Comparison of ENCODE assay signal across 22 mouse cellular contexts in genomic region chr3:56229283-56229682, GRCm38 (mm10). TPM values are rescaled to one million over a fixed set of nuclear protein-coding genes. Genes with fewer than 3 reads are reported as not detected.
A peak's percentile ranks its signal among the peaks of the same experiment; 100 is the strongest.
DNase-seq lines count a peak whose midpoint lies in the region; ATAC-seq and TF ChIP-seq lines count a peak whose summit lies in the region.
"Had no signal": no experiment of that assay in that cellular context is flagged by ENCODE, and none has a peak within 500 bp of the region (broad histone marks: within the 10 kb centered on the region; RNA-seq: fewer than 3 reads in every experiment).

No protein-coding gene starts in this region.

- DNase-seq in heart, postnatal 36 days = no peak
- no peak for DNase-seq in heart, postnatal 25 days (ENCODE audit: low spot score)
- peak; percentile 21 for DNase-seq in A20 (ENCODE audit: low read depth, low spot score)
- DNase-seq in MEL (ENCODE audit: low read depth, low spot score) = peak; percentile 9
- no peak for DNase-seq in frontal cortex, postnatal 25 days (ENCODE audit: low spot score in 2 of 2)
- DNase-seq: adrenal gland, adult 8-10 months; adrenal gland, postnatal 36 days; cerebellum, adult 2 months; cerebellum, postnatal 10 days; forebrain, postnatal 0 days; gastrocnemius, adult 2 months; gastrocnemius, postnatal 25 days; heart, postnatal 4 days; kidney, adult 11 months; kidney, adult 9 months had no signal

- no peak for TF ChIP-seq CTCF in MEL (IDR thresholded peaks at IDR 0.05 in 2 of 3, conservative IDR thresholded peaks at IDR 0.05 in 1 of 3; ENCODE audit: control insufficient read depth in 1 of 3, insufficient read depth in 1 of 3, low read depth in 2 of 3, low read length in 3 of 3, poor library complexity in 1 of 3, severe bottlenecking in 1 of 3)

- H3K4me3 ChIP-seq in heart, embryonic 12.5 days = no peak overlapping the region
- no peak overlapping the region for H3K4me3 ChIP-seq in heart, embryonic 16.5 days (ENCODE audit: low read length)
- 0 out of 4 replicates have a peak overlapping the region, but pooled peaks of 1 of the 2 experiments have one; percentile 7 for H3K4me3 ChIP-seq in MEL (ENCODE audit: control insufficient read depth in 1 of 2, insufficient read depth in 1 of 2, low read depth in 2 of 2, low read length in 2 of 2)
- H3K4me3 ChIP-seq: forebrain, embryonic 13.5 days; gastrocnemius, adult 2 months; hindbrain, embryonic 12.5 days had no signal

- TF ChIP-seq EP300 in MEL (IDR thresholded peaks at IDR 0.05; ENCODE audit: low read depth in 1 of 2, low read length in 2 of 2) = no peak

- H3K9me3 ChIP-seq in heart, embryonic 12.5 days (replicated peaks) = no peaks in the 10 kb centered on the region
- no peaks in the 10 kb centered on the region for H3K9me3 ChIP-seq in heart, embryonic 16.5 days (replicated peaks; ENCODE audit: control insufficient read depth, low read length)
- H3K9me3 ChIP-seq in MEL (replicated peaks; ENCODE audit: insufficient read depth, low read length) = no peaks in the 10 kb centered on the region
- H3K9me3 ChIP-seq: forebrain, embryonic 13.5 days; hindbrain, embryonic 12.5 days had no signal

- no peak for TF ChIP-seq RAD21 in MEL (IDR thresholded peaks at IDR 0.05; ENCODE audit: low read depth, low read length)

- peaks cover 7% of the 10 kb centered on the region for H3K4me1 ChIP-seq in heart, embryonic 12.5 days (replicated peaks)
- no peaks in the 10 kb centered on the region for H3K4me1 ChIP-seq in heart, embryonic 16.5 days (ENCODE audit: control insufficient read depth, insufficient read depth, low read length)
- no peaks in the 10 kb centered on the region for H3K4me1 ChIP-seq in MEL (ENCODE audit: control insufficient read depth in 1 of 2, insufficient read depth in 2 of 2, low read length in 2 of 2)
- H3K4me1 ChIP-seq: forebrain, embryonic 13.5 days; hindbrain, embryonic 12.5 days had no signal

- no peaks in the 10 kb centered on the region for H3K27me3 ChIP-seq in heart, embryonic 12.5 days (replicated peaks)
- H3K27me3 ChIP-seq in heart, embryonic 16.5 days (ENCODE audit: control insufficient read depth, insufficient read depth, low read length) = no peaks in the 10 kb centered on the region
- H3K27me3 ChIP-seq in MEL (ENCODE audit: control insufficient read depth in 1 of 2, insufficient read depth in 2 of 2, low read length in 2 of 2) = peaks cover 0 to 1% of the 10 kb centered on the region in 2 experiments; a peak in 1 of 4 replicates
- H3K27me3 ChIP-seq: forebrain, embryonic 13.5 days; hindbrain, embryonic 12.5 days had no signal

- no peak overlapping the region for H3K27ac ChIP-seq in heart, embryonic 12.5 days (ENCODE audit: poor library complexity, severe bottlenecking)
- no peak overlapping the region for H3K27ac ChIP-seq in heart, embryonic 16.5 days (ENCODE audit: low read length)
- no peak overlapping the region for H3K27ac ChIP-seq in MEL (ENCODE audit: control insufficient read depth, low read depth, low read length)
- H3K27ac ChIP-seq: forebrain, embryonic 13.5 days; gastrocnemius, adult 2 months; hindbrain, embryonic 12.5 days; kidney, postnatal 0 days had no signal

- 3% methylated on average over 1 of the region's 1 CpGs for WGBS in heart, embryonic 12.5 days
- WGBS in heart, embryonic 16.5 days = 10% methylated on average over 1 of the region's 1 CpGs

- no peaks in the 10 kb centered on the region for H3K79me2 ChIP-seq in MEL (ENCODE audit: control insufficient read depth, insufficient read depth, low read length, poor library complexity)

- peak; percentile 67; the same call in 1 of the 2 replicates for ATAC-seq in heart, embryonic 12.5 days (ENCODE audit: insufficient number of reproducible peaks, low FRiP score)
- ATAC-seq in heart, embryonic 16.5 days (replicated peaks; ENCODE audit: extremely low read depth, insufficient read depth, low FRiP score) = peak; percentile 55; the same call in 1 of the 2 replicates
- ATAC-seq: forebrain, embryonic 13.5 days; forebrain, postnatal 0 days; hindbrain, embryonic 16.5 days had no signal

- H3K36me3 ChIP-seq in heart, embryonic 12.5 days = no peaks in the 10 kb centered on the region
- no peaks in the 10 kb centered on the region for H3K36me3 ChIP-seq in heart, embryonic 16.5 days (ENCODE audit: control insufficient read depth, insufficient read depth)
- H3K36me3 ChIP-seq in MEL (ENCODE audit: control insufficient read depth in 1 of 2, insufficient read depth in 2 of 2, low read length in 2 of 2) = no peaks in the 10 kb centered on the region
- H3K36me3 ChIP-seq: hindbrain, embryonic 12.5 days had no signal

- intact Hi-C loops in heart, postnatal 36 days (cut with DNase I) = no loop called here
- intact Hi-C loops in heart, postnatal 25 days (cut with DNase I) = no loop called here

- TF ChIP-seq POLR2A in MEL (IDR thresholded peaks at IDR 0.05; ENCODE audit: control insufficient read depth in 1 of 2, insufficient read depth in 1 of 2, low read depth in 1 of 2, low read length in 2 of 2, poor library complexity in 1 of 2) = no peak

- no peak overlapping the region for H3K4me2 ChIP-seq in heart, embryonic 12.5 days
- H3K4me2 ChIP-seq in heart, embryonic 16.5 days (ENCODE audit: low read depth, low read length) = no peak overlapping the region
- H3K4me2 ChIP-seq: forebrain, embryonic 13.5 days; hindbrain, embryonic 12.5 days had no signal

- no peak overlapping the region for H3K9ac ChIP-seq in heart, embryonic 12.5 days
- no peak overlapping the region for H3K9ac ChIP-seq in heart, embryonic 16.5 days (ENCODE audit: low read length)
- no peak overlapping the region for H3K9ac ChIP-seq in MEL (ENCODE audit: control insufficient read depth, low read depth, low read length, poor library complexity, severe bottlenecking)
- H3K9ac ChIP-seq: forebrain, embryonic 13.5 days; forebrain, postnatal 0 days; hindbrain, embryonic 12.5 days had no signal

TF ChIP-seq in MEL, 35 proteins besides CTCF, POLR2A, EP300 and RAD21:
- peak; percentile 80 for TF ChIP-seq USF1 (IDR thresholded peaks at IDR 0.05; ENCODE audit: low read depth, low read length)
- no peak for TF ChIP-seq CHD2 (IDR thresholded peaks at IDR 0.05; ENCODE audit: low read length)

RNA-seq across cellular contexts. Expression of gene Nbea, which starts 45.8 kb away (rescaled TPM):
- 10.8 and 12.9 TPM in 2 replicates for polyA plus RNA-seq in heart, embryonic 12.5 days (2016; fragmentation: Nextera tagmentation; extraction: Ambion mirVana)
- 10 to 100 TPM; 14.3 to 14.7 TPM for total RNA-seq in heart, postnatal 36 days (2021)
- polyA plus RNA-seq in heart, embryonic 16.5 days (2015; fragmentation: Nextera tagmentation; extraction: Ambion mirVana) = 6.9 and 7.0 TPM in 2 replicates
- total RNA-seq in heart, postnatal 25 days (2021) = 10 to 100 TPM; 13.6 to 14.8 TPM
- 0.27 and 0.33 TPM in 2 replicates for total RNA-seq in MEL (2012; rRNA removed)
- polyA plus RNA-seq in MEL (2012; ENCODE audit: insufficient read depth in 1 of 2, insufficient read length in 2 of 2, low read depth in 1 of 2, low replicate concordance in 2 of 2, missing spikeins in 1 of 2) = under 1 TPM in 1 of 2 experiments, not detected in 1; 0.04 TPM
- total RNA-seq: granulocyte monocyte progenitor cell, adult 5-6 weeks had no signal

Comparison
In these comparisons a context has a peak if more than half of its experiments do, and no peak if none do; other contexts are left out.
1. DNase-seq: peak in A20 (single experiment) and MEL (single experiment); none in heart, postnatal 36 days (0 of 2), heart, postnatal 25 days (single experiment) and frontal cortex, postnatal 25 days (0 of 2).
2. RNA of gene Nbea, which starts 45.8 kb away (total RNA-seq): 13.6 to 14.8 TPM in heart, postnatal 25 days and 14.3 to 14.7 TPM in heart, postnatal 36 days; 0.27 to 0.33 TPM in MEL; every median in the first group is over 10 times any median in the second.